Mouse (Mus musculus) megakaryocyte, adult 5-6 weeks (primary cell): ENCODE data around the gene Smtnl2. TPM values are rescaled to one million over a fixed set of nuclear protein-coding genes. Genes with fewer than 3 reads are reported as not detected.

Source experiments
- ATAC-seq: 2 replicates; pipeline ENCODE4 v1.8.0; 2016; ENCODE audit warnings: mild to moderate bottlenecking, inconsistent platforms; ENCODE audit not compliant: poor library complexity, severe bottlenecking
- total RNA-seq, 2 experiments: library from RNA; stranded (forward) in 1 of 2; stranded (reverse) in 1 of 2; fragments of 153-499, 151-499 nt in 1 of 2; fragments of 221-1000, 200-1000 nt in 1 of 2; gene quantifications; 2 replicates each; pipeline versions ENCODE4 v1.2.3 to v1.2.4; 2015 to 2017

Smtnl2 gene
- total RNA-seq, 2 experiments from 2014 or later, result not detected

GRCm38 (mm10) chr11:72428694-72429093 is 17.2 kb upstream of the Smtnl2 start:
- peak; percentile 81 for ATAC-seq

GRCm38 (mm10) chr11:72426884-72427283 is 15.4 kb upstream of the Smtnl2 start:
- ATAC-seq, result no peak

- ATAC-seq, result no peak
These were observed 13.7 kb upstream of the Smtnl2 start for GRCm38 (mm10) chr11:72425201-72425600.

- ATAC-seq, result no peak
These were observed 12.2 kb upstream of the Smtnl2 start for GRCm38 (mm10) chr11:72423686-72424085.

- ATAC-seq, result peak; percentile 47; the same call in 1 of the 2 replicates
These were observed 10.2 kb upstream of the Smtnl2 start for GRCm38 (mm10) chr11:72421518-72422278.

GRCm38 (mm10) chr11:72420460-72421122 is 9.1 kb upstream of the Smtnl2 start:
- no peak for ATAC-seq

- no peak for ATAC-seq
These were observed 7.5 kb upstream of the Smtnl2 start for GRCm38 (mm10) chr11:72419006-72419405.

GRCm38 (mm10) chr11:72418227-72418626 is 6.7 kb upstream of the Smtnl2 start:
- ATAC-seq, result no peak

GRCm38 (mm10) chr11:72417376-72417775 is 5.9 kb upstream of the Smtnl2 start:
- ATAC-seq, result no peak

- no peak for ATAC-seq
These were observed 5.2 kb upstream of the Smtnl2 start for GRCm38 (mm10) chr11:72416666-72417065.

GRCm38 (mm10) chr11:72415155-72415554 is 3.6 kb upstream of the Smtnl2 start:
- no peak for ATAC-seq

- no peak for ATAC-seq
These were observed 2.2 kb upstream of the Smtnl2 start for GRCm38 (mm10) chr11:72413601-72414190.

- no peak for ATAC-seq
These were observed 1.5 kb upstream of the Smtnl2 start for GRCm38 (mm10) chr11:72413016-72413415.

- ATAC-seq, result no peak
These were observed 432 bp upstream of the Smtnl2 start for GRCm38 (mm10) chr11:72411945-72412344.

GRCm38 (mm10) chr11:72410521-72411092 is 906 bp downstream of the Smtnl2 start:
- ATAC-seq, result no peak

- no peak for ATAC-seq
These were observed 1.7 kb downstream of the Smtnl2 start for GRCm38 (mm10) chr11:72409649-72410385.

GRCm38 (mm10) chr11:72408451-72409170 is 2.9 kb downstream of the Smtnl2 start:
- no peak for ATAC-seq

GRCm38 (mm10) chr11:72407574-72407973 is 3.9 kb downstream of the Smtnl2 start:
- ATAC-seq, result no peak

GRCm38 (mm10) chr11:72407081-72407480 is 4.4 kb downstream of the Smtnl2 start:
- ATAC-seq, result no peak

- ATAC-seq, result no peak
These were observed 5.3 kb downstream of the Smtnl2 start for GRCm38 (mm10) chr11:72406079-72406675.
